Mouse (Mus musculus) neural tube, embryonic 12.5 days (tissue): Measurements from ENCODE around the gene Slx1b. TPM values are rescaled to one million over a fixed set of nuclear protein-coding genes. Genes with fewer than 3 reads are reported as not detected.

Experiments used
- ATAC-seq: fragments of 200-750 bp; cut with Nextera tagmentation; 2 replicates; pipeline ENCODE4 v1.8.0; 2017; ENCODE audit warnings: low read depth, mild to moderate bottlenecking, moderate TSS enrichment, moderate library complexity; ENCODE audit not compliant: low FRiP score
- H3K27ac ChIP-seq: fragments of 300-500 bp; sonication (generic); 2 replicates; pipeline ENCODE4 v1.5.1; 2016
- H3K27me3 ChIP-seq: fragments of 300-500 bp; sonication (generic); replicated peaks from 2 replicates; pipeline ENCODE4 v1.6.1; 2016; ENCODE audit warnings: mild to moderate bottlenecking
- H3K36me3 ChIP-seq: fragments of 300-500 bp; sonication (generic); 2 replicates; pipeline ENCODE4 v1.6.1; 2016; ENCODE audit warnings: mild to moderate bottlenecking
- H3K4me1 ChIP-seq: fragments of 300-500 bp; sonication (generic); 2 replicates; pipeline ENCODE4 v1.6.1; 2016
- H3K4me2 ChIP-seq: fragments of 300-500 bp; sonication (generic); replicated peaks from 2 replicates; pipeline ENCODE4 v1.6.1; 2016; ENCODE audit warnings: mild to moderate bottlenecking
- H3K4me3 ChIP-seq: fragments of 300-500 bp; sonication (generic); 2 replicates; pipeline ENCODE4 v1.5.1; 2016
- H3K9ac ChIP-seq: fragments of 300-500 bp; sonication (generic); 2 replicates; pipeline ENCODE4 v1.6.1; 2016; ENCODE audit warnings: mild to moderate bottlenecking
- H3K9me3 ChIP-seq: fragments of 300-500 bp; sonication (generic); 2 replicates; pipeline ENCODE4 v1.6.1; 2016; ENCODE audit warnings: mild to moderate bottlenecking
- WGBS: fragments of 180-500 bp; shearing (Covaris S2); methylation state at CpG from one replicate; pipeline ENCODE4 v1.1.7; 2016; 5-methylcytosine and 5-hydroxymethylcytosine counted together
- polyA plus RNA-seq: library from polyadenylated mRNA; unstranded; fragments of >200 nt; fragmentation: Nextera tagmentation; extraction: Ambion mirVana; gene quantifications from 2 replicates; pipeline ENCODE4 v1.2.1, GENCODE M21; 2016

Gene Slx1b
- polyA plus RNA-seq, 1 experiment from 2014 or later = 17.9 TPM

DNA sequence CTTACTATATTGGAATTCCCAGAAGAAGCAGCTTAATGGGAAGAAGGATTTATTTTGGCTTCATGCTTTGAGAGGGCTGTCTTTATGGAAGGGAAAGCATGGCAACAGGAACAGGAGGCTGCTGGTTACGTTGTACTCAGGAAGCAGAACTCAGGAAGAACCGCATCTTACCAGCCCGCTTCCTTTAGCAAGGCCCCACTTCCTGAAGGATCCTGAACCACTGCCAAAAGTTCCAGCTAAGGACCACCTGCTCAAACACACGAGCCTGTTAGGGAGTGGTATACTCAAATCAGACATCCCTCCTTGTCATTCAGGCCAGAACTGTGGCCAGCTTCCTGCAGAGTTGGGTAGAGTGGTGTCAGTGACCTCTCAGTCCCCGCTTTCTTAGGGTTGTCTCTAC lies 27.1 kb downstream of the Slx1b start:
- Histone ChIP-seq H3K4me1 (no peaks in the 10 kb centered on the region), H3K27ac (no peak overlapping the region), H3K4me2 (no peak overlapping the region), H3K27me3 (no peaks in the 10 kb centered on the region), H3K9me3 (no peaks in the 10 kb centered on the region), H3K9ac (no peak overlapping the region), H3K36me3 (peaks cover 53% of the 10 kb centered on the region), H3K4me3 (no peak overlapping the region)
- 87% methylated on average over 5 of the region's 5 CpGs for WGBS
- no peak for ATAC-seq

DNA sequence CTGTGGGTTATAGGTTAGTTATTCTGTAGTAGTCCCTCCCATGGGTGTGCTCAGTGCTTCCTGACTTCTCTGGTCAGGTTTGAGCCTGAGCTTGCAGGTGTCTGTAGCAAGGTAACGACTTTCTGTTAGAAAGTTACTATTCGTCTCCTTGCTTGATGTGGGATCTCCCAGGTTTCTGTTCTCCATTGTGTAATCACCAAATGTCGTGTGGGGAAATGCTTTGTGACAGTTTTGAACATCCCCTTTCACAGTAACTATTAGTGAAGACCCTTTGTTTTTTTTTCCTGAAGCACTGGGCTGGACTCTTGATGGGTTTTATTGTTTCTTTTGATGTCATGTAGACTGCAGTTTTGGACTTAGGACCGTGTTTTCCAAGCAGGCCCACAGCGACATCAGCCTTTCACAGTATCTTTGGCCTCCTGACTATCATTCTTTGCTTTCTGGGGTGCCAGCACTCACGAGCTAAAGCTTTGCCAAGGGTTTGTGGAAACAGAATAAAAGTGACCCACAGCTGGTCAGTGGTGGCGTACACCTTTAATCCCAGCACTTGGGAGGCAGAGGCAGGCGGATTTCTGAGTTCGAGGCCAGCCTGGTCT lies 28.0 kb downstream of the Slx1b start:
- Histone ChIP-seq H3K9ac (no peak overlapping the region), H3K4me2 (no peak overlapping the region), H3K27ac (no peak overlapping the region), H3K27me3 (no peaks in the 10 kb centered on the region), H3K4me3 (no peak overlapping the region), H3K36me3 (peaks cover 48% of the 10 kb centered on the region), H3K9me3 (no peaks in the 10 kb centered on the region), H3K4me1 (no peaks in the 10 kb centered on the region)
- WGBS = 80% methylated on average over 9 of the region's 9 CpGs
- no peak for ATAC-seq

DNA sequence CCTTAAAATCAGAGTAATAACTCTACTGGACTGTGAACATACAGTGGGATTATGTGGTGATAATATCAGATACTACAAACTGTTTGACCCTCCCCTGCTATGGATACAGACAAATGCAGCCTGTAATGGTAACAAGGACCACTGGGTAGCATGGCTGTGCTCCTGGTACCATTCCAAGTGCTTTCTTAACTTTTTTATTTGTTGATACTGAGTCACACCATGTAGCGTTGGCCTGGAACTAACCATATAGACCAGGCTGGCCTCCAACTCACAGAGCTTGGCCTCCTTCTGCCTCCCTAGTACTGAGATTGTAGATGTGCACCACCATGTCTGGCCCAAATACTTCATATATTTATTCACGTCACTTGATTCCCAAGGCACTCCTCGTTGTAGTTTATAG lies 30.3 kb downstream of the Slx1b start:
- Histone ChIP-seq H3K9me3 (no peaks in the 10 kb centered on the region), H3K36me3 (peaks cover 32% of the 10 kb centered on the region), H3K27ac (no peak overlapping the region), H3K4me1 (no peaks in the 10 kb centered on the region), H3K27me3 (no peaks in the 10 kb centered on the region), H3K4me2 (no peak overlapping the region), H3K4me3 (no peak overlapping the region), H3K9ac (no peak overlapping the region)
- 95% methylated on average over 3 of the region's 3 CpGs for WGBS
- ATAC-seq = no peak

DNA sequence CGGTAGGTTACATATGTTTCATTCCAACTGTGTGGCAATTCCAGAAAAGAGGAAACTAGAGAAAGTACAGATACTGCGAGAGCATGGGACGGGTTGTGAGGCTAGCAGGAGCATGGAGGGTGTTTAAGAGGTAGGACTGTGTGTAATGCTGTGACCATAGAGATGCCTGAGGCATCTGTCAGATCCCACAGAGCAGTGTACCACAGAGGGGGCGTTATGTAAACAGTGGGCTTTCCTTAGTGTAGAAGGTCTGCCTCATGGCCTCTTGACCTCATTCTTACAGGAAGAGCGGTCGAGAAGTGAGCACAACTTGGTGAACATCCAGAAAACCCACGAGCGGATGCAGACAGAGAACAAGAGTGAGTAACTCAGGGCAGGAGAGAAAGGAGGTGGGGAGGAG lies 31.9 kb downstream of the Slx1b start:
- Histone ChIP-seq H3K9me3 (no peaks in the 10 kb centered on the region), H3K27me3 (no peaks in the 10 kb centered on the region), H3K4me1 (no peaks in the 10 kb centered on the region), H3K4me2 (no peak overlapping the region), H3K4me3 (no peak overlapping the region), H3K36me3 (peaks cover 32% of the 10 kb centered on the region), H3K9ac (no peak overlapping the region), H3K27ac (no peak overlapping the region)
- 73% methylated on average over 8 of the region's 8 CpGs for WGBS
- no peak for ATAC-seq

DNA sequence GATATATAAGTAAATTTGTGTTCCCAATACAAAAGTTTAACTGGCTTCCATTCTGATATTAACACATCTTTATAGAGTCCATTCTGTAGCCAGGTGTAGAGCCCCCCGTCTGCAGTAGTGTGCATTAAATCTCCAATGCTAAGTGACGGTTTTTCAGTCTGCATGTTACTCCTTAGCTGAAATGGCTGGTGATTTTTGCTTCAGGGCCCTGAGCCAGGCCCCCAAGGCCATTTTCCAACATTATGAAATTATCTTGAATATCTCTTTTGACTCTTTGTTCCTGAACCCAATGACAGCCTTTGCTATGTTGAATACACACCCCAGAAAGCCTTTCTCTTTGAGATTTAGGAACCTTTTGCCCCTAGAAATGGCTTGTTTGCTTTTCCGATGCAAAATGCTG lies 35.8 kb downstream of the Slx1b start:
- Histone ChIP-seq H3K27me3 (no peaks in the 10 kb centered on the region), H3K36me3 (peaks cover 7% of the 10 kb centered on the region), H3K4me3 (no peak overlapping the region), H3K9ac (no peak overlapping the region), H3K4me1 (no peaks in the 10 kb centered on the region), H3K4me2 (no peak overlapping the region), H3K9me3 (no peaks in the 10 kb centered on the region), H3K27ac (no peak overlapping the region)
- WGBS = 89% methylated on average over 3 of the region's 3 CpGs
- ATAC-seq = no peak

DNA sequence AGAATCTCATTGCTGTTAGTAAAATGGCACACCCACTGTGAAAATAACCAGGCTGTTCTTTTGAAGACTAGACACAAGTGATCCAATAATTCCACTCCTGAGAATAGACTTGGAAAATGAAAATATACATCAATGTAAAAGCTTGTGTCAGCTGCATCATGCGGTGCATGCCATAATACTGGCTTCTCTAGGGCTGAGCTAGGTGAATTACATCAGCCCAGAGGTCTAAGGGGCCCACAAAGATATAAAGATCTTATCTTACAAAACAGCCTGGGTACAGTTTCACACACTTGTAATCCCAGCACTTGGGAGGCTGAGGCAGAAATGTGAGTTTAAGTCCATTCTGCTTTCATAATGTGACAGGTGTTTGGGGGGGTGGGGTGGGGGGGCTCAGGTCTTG lies 38.1 kb downstream of the Slx1b start:
- Histone ChIP-seq H3K27ac (no peak overlapping the region), H3K9me3 (no peaks in the 10 kb centered on the region), H3K4me1 (no peaks in the 10 kb centered on the region), H3K4me2 (no peak overlapping the region), H3K36me3 (no peaks in the 10 kb centered on the region; the same call in 1 of the 2 replicates), H3K9ac (no peak overlapping the region), H3K4me3 (no peak overlapping the region), H3K27me3 (no peaks in the 10 kb centered on the region)
- no peak for ATAC-seq
- 83% methylated on average over 1 of the region's 1 CpGs for WGBS

- Histone ChIP-seq H3K27me3 (no peaks in the 10 kb centered on the region), H3K4me3 (no peak overlapping the region), H3K4me1 (no peaks in the 10 kb centered on the region), H3K4me2 (no peak overlapping the region), H3K27ac (no peak overlapping the region), H3K9me3 (no peaks in the 10 kb centered on the region), H3K9ac (no peak overlapping the region), H3K36me3 (no peaks in the 10 kb centered on the region)
- WGBS = 93% methylated on average over 3 of the region's 3 CpGs
- no peak for ATAC-seq
Measured at GRCm38 (mm10) chr7:126655695-126656094, 39.9 kb downstream of the Slx1b start.

GRCm38 (mm10) chr7:126653991-126654390 lies 41.6 kb downstream of the Slx1b start:
- Histone ChIP-seq H3K4me2 (no peak overlapping the region), H3K9me3 (no peaks in the 10 kb centered on the region), H3K36me3 (no peaks in the 10 kb centered on the region), H3K27me3 (no peaks in the 10 kb centered on the region), H3K27ac (no peak overlapping the region), H3K4me1 (0 out of 2 replicates have a peak, but pooled peaks cover 2% of the 10 kb centered on the region), H3K4me3 (no peak overlapping the region), H3K9ac (no peak overlapping the region)
- ATAC-seq = no peak
- whole genome bisulfite sequencing = 87% methylated on average over 2 of the region's 2 CpGs

DNA sequence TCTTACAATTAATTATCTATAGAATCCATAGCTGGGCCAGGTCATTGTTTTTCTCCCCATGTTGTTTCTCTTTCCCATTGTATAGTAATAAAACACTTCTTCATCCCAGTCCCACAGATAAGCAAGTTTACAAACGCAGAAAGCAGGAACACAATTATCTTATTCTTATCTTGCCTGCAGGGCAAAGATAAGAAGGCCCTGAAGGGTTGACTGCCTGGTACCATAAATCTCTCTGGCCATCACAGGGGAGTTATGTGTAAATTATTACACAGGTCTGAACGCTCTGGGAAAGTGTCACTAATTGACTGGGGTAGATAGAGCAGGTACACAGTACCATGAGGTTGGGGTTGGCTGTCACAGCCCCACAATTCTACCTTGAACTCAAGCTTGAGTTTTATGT lies 44.7 kb downstream of the Slx1b start:
- no peak for ATAC-seq
- Histone ChIP-seq H3K27me3 (no peaks in the 10 kb centered on the region), H3K9ac (no peak overlapping the region), H3K4me3 (no peak overlapping the region), H3K27ac (no peak overlapping the region), H3K9me3 (no peaks in the 10 kb centered on the region), H3K4me1 (0 out of 2 replicates have a peak, but pooled peaks cover 2% of the 10 kb centered on the region), H3K36me3 (no peaks in the 10 kb centered on the region), H3K4me2 (no peak overlapping the region)
- WGBS = 86% methylated on average over 2 of the region's 2 CpGs

DNA sequence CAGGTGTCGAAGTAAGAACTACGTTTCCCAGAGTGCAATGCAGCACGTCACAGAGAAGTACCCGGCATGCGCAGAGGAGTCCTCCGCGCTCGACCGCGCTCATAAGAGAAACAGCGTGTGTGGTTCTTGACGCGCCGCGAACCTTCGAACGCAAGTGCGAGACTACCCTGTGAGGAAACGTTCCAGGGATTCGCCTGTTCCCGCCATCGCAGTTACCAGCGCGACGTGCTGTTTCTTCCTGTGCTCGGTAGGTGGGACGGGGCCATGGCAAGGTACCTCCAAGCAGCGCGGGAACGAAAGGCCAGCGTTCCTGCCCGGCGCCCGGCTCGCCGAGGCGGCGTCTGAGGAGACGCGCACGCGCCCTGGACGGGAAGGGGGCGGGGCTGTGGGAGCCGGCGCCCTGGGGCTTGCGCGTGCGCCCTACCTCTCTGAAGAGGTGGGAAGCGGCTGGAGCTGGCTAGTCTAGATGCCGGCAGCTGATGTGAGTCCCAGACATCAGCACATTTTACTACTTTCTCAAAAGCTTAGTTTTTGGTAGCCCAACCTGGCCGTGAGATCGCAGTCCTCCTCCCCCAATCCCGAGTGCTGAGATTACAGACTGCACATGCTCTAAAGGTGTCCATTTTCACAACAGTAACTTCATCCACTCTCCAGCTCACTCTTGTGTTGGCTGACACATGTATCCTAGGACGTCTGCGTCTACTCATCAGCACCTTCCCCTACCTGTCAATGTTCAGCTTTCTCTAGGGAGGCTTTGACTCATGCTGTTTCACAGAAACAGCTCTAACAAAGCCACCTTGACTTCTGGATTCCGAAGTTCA lies 46.1 kb downstream of the Slx1b start, which contains the start of gene Sgf29:
Gene Sgf29, plus strand, starts transcription at position 79 of the 821 bp plus-strand sequence.
- Histone ChIP-seq H3K4me3 (peak within 1 kb of the TSS; percentile 59), H3K36me3 (no peaks in the 10 kb centered on the region), H3K9ac (peak within 1 kb of the TSS; percentile 61), H3K9me3 (no peaks in the 10 kb centered on the region), H3K4me2 (peak within 1 kb of the TSS; percentile 78), H3K27me3 (no peaks in the 10 kb centered on the region), H3K4me1 (0 out of 2 replicates have a peak, but pooled peaks cover 2% of the 10 kb centered on the region), H3K27ac (peak within 1 kb of the TSS; percentile 77; the same call in 1 of the 2 replicates)
- WGBS = 1% methylated on average over 57 of the region's 57 CpGs
- ATAC-seq = peak; percentile 96

GRCm38 (mm10) chr7:126648486-126648885 lies 47.1 kb downstream of the Slx1b start:
- Histone ChIP-seq H3K9ac (no peak overlapping the region), H3K36me3 (no peaks in the 10 kb centered on the region), H3K4me3 (no peak overlapping the region), H3K9me3 (no peaks in the 10 kb centered on the region), H3K4me2 (peak overlapping the region; percentile 78), H3K27me3 (no peaks in the 10 kb centered on the region), H3K27ac (no peak overlapping the region), H3K4me1 (0 out of 2 replicates have a peak, but pooled peaks cover 2% of the 10 kb centered on the region)
- 84% methylated on average over 4 of the region's 4 CpGs for WGBS
- no peak for ATAC-seq

- Histone ChIP-seq H3K9ac (no peak overlapping the region), H3K9me3 (no peaks in the 10 kb centered on the region), H3K36me3 (no peaks in the 10 kb centered on the region), H3K4me2 (no peak overlapping the region), H3K27ac (no peak overlapping the region), H3K4me1 (0 out of 2 replicates have a peak, but pooled peaks cover 2% of the 10 kb centered on the region), H3K4me3 (no peak overlapping the region), H3K27me3 (no peaks in the 10 kb centered on the region)
- 59% methylated on average over 5 of the region's 5 CpGs for WGBS
- ATAC-seq = no peak
Measured at GRCm38 (mm10) chr7:126645708-126646107, 49.9 kb downstream of the Slx1b start.
